Comparison of ENCODE assay signal across 20 mouse cellular contexts in genomic region chr4:135357221-135357920, GRCm38 (mm10). TPM values are rescaled to one million over a fixed set of nuclear protein-coding genes. Genes with fewer than 3 reads are reported as not detected.
DNase-seq lines count a peak whose midpoint lies in the region; ATAC-seq and TF ChIP-seq lines count a peak whose summit lies in the region.
"Had no signal": no experiment of that assay in that cellular context is flagged by ENCODE, and none has a peak within 500 bp of the region (broad histone marks: within the 10 kb centered on the region; RNA-seq: fewer than 3 reads in every experiment).

No protein-coding gene starts in this region.

- no peaks in the 10 kb centered on the region for H3K36me3 ChIP-seq in kidney, embryonic 14.5 days (ENCODE audit: control insufficient read depth, insufficient read depth, low read length)
- H3K36me3 ChIP-seq in small intestine, adult 2 months (ENCODE audit: control insufficient read depth, insufficient read depth, low read length) = no peaks in the 10 kb centered on the region
- H3K36me3 ChIP-seq: forebrain, embryonic 10.5 days; hindbrain, embryonic 12.5 days; limb, embryonic 10.5 days; liver, embryonic 13.5 days had no signal

- no peak for TF ChIP-seq POLR2A in small intestine, adult 2 months (IDR thresholded peaks at IDR 0.05; ENCODE audit: low read depth, low read length)

- H3K9ac ChIP-seq in kidney, embryonic 14.5 days (ENCODE audit: low read depth, low read length) = 0 out of 2 replicates have a peak overlapping the region, but pooled peaks have one; percentile 5
- H3K9ac ChIP-seq: hindbrain, embryonic 12.5 days; liver, embryonic 13.5 days had no signal

- no peaks in the 10 kb centered on the region for H3K4me1 ChIP-seq in kidney, embryonic 14.5 days (ENCODE audit: control insufficient read depth, insufficient read depth, low read length)
- H3K4me1 ChIP-seq in small intestine, adult 2 months (ENCODE audit: control insufficient read depth, insufficient read depth, insufficient read length, low read length) = peaks cover 8% of the 10 kb centered on the region; the same call in 1 of the 2 replicates

- TF ChIP-seq CTCF in small intestine, adult 2 months (IDR thresholded peaks at IDR 0.05; ENCODE audit: extremely low read depth, insufficient read length, insufficient replicate concordance, low read depth, low read length) = no peak

- H3K27ac ChIP-seq in kidney, embryonic 14.5 days (ENCODE audit: low read depth, low read length) = peak overlapping the region; percentile 73; the same call in 1 of the 2 replicates
- H3K27ac ChIP-seq in small intestine, adult 2 months (ENCODE audit: insufficient read depth, low read depth, low read length) = peak overlapping the region; percentile 14; the same call in 1 of the 2 replicates
- H3K27ac ChIP-seq: forebrain, embryonic 10.5 days; hindbrain, embryonic 12.5 days; limb, embryonic 10.5 days; liver, embryonic 13.5 days had no signal

- WGBS in kidney, embryonic 14.5 days = 76% methylated on average over 12 of the region's 12 CpGs
- WGBS in large intestine, adult 2 months = 37% methylated on average over 12 of the region's 12 CpGs
- WGBS in small intestine, adult 2 months = 37% methylated on average over 12 of the region's 12 CpGs

- H3K27me3 ChIP-seq in kidney, embryonic 14.5 days (ENCODE audit: control insufficient read depth, insufficient read depth, low read length) = no peaks in the 10 kb centered on the region
- no peaks in the 10 kb centered on the region for H3K27me3 ChIP-seq in small intestine, adult 2 months (ENCODE audit: control insufficient read depth, insufficient read depth, low read length)
- H3K27me3 ChIP-seq: liver, embryonic 13.5 days; Patski had no signal

- intact Hi-C loops in left cerebral cortex, postnatal 10 days (cut with DNase I) = no loop called here

- no peak for ATAC-seq in kidney, embryonic 14.5 days (ENCODE audit: low FRiP score, low TSS enrichment)
- ATAC-seq: activated CD4-positive, CD25-positive, alpha-beta regulatory T cell, adult 4 months; midbrain, embryonic 16.5 days; Patski had no signal

- no peak overlapping the region for H3K4me3 ChIP-seq in kidney, embryonic 14.5 days (ENCODE audit: low read length)
- H3K4me3 ChIP-seq in small intestine, adult 2 months (ENCODE audit: low read depth, low read length) = no peak overlapping the region
- H3K4me3 ChIP-seq: forebrain, embryonic 10.5 days; hindbrain, embryonic 12.5 days; limb, embryonic 10.5 days; liver, embryonic 13.5 days had no signal

- no peak overlapping the region for H3K4me2 ChIP-seq in kidney, embryonic 14.5 days (replicated peaks; ENCODE audit: low read depth, low read length)
- H3K4me2 ChIP-seq: hindbrain, embryonic 12.5 days; liver, embryonic 13.5 days had no signal

- H3K9me3 ChIP-seq in kidney, embryonic 14.5 days (ENCODE audit: control insufficient read depth, low read length) = no peaks in the 10 kb centered on the region
- H3K9me3 ChIP-seq: forebrain, embryonic 10.5 days; hindbrain, embryonic 12.5 days; limb, embryonic 10.5 days; liver, embryonic 13.5 days had no signal

- DNase-seq in urinary bladder, postnatal 14 days (ENCODE audit: low spot score) = peak; percentile 61
- no peak for DNase-seq in urinary bladder, postnatal 10 days (ENCODE audit: low spot score)
- peak; percentile 50 for DNase-seq in large intestine, adult 2 months (ENCODE audit: low read depth, low spot score)
- DNase-seq in left cerebral cortex, postnatal 10 days (ENCODE audit: extremely low spot score in 1 of 2, low spot score in 2 of 2) = no peak
- no peak for DNase-seq in frontal cortex, postnatal 10 days (ENCODE audit: low spot score in 2 of 2)
- DNase-seq in spleen, postnatal 10 days (ENCODE audit: low spot score in 2 of 2) = no peak
- DNase-seq: adrenal gland, postnatal 25 days; cerebellum, adult 2 months; gastrocnemius, postnatal 14 days; heart, postnatal 10 days; liver, embryonic 13.5 days; thymus, adult 2 months had no signal

RNA-seq across cellular contexts. Expression of gene Srrm1, which starts 4.2 kb away (rescaled TPM):
- 254 and 273 TPM in 2 replicates for polyA plus RNA-seq in kidney, embryonic 14.5 days (2014; fragmentation: Nextera tagmentation; extraction: Ambion mirVana)
- polyA plus RNA-seq in large intestine, adult 2 months (2012; rRNA removed) = 19.5 and 28.0 TPM in 2 replicates
- polyA plus RNA-seq in small intestine, adult 2 months (2012; rRNA removed) = 7.4 and 12.2 TPM in 2 replicates
- 100 to 1,000 TPM; 133 to 134 TPM for total RNA-seq in left cerebral cortex, postnatal 10 days (2021)

RNA-seq across cellular contexts. Expression of gene Ncmap, which starts 40.7 kb away (rescaled TPM):
- polyA plus RNA-seq in kidney, embryonic 14.5 days (2014; fragmentation: Nextera tagmentation; extraction: Ambion mirVana) = 2.5 and 2.9 TPM in 2 replicates
- polyA plus RNA-seq in large intestine, adult 2 months (2012; rRNA removed) = 0.73 and 0.74 TPM in 2 replicates
- polyA plus RNA-seq in small intestine, adult 2 months (2012; rRNA removed) = 2.2 and 7.2 TPM in 2 replicates
- total RNA-seq in left cerebral cortex, postnatal 10 days (2021) = under 1 TPM; 0.36 to 0.54 TPM
- total RNA-seq: adrenal gland, postnatal 25 days had no signal
- polyA plus RNA-seq: Patski had no signal

Comparison
In these comparisons a context has a peak if more than half of its experiments do, and no peak if none do; other contexts are left out.
1. DNase-seq: peak in urinary bladder, postnatal 14 days (single experiment) and large intestine, adult 2 months (single experiment); none in urinary bladder, postnatal 10 days (single experiment), left cerebral cortex, postnatal 10 days (0 of 2), frontal cortex, postnatal 10 days (0 of 2) and spleen, postnatal 10 days (0 of 2).